Mouse (Mus musculus) hindbrain, embryonic 11.5 days (tissue): Measurements from ENCODE around the gene Gm266. TPM values are rescaled to one million over a fixed set of nuclear protein-coding genes. Genes with fewer than 3 reads are reported as not detected.

Experiments used
- ATAC-seq: fragments of 200-750 bp; cut with Nextera tagmentation; 2 replicates; pipeline ENCODE4 v1.8.0; 2017; ENCODE audit warnings: mild to moderate bottlenecking, moderate TSS enrichment, moderate library complexity; ENCODE audit not compliant: low FRiP score
- DNase-seq: peaks from one replicate; pipeline ENCODE4 v3.0.0-alpha.2; 2015; ENCODE audit warnings: low spot score
- H3K27ac ChIP-seq: fragments of 300-500 bp; sonication (generic); 2 replicates; pipeline ENCODE4 v1.5.1; 2014; ENCODE audit warnings: mild to moderate bottlenecking, low read depth, low read length
- H3K27me3 ChIP-seq: fragments of 300-500 bp; sonication (generic); 2 replicates; pipeline ENCODE4 v1.6.1; 2014; ENCODE audit warnings: mild to moderate bottlenecking, low read length, moderate library complexity, mixed read lengths; ENCODE audit not compliant: control insufficient read depth, insufficient read depth
- H3K36me3 ChIP-seq: fragments of 300-500 bp; sonication (generic); 2 replicates; pipeline ENCODE4 v1.6.1; 2014; ENCODE audit warnings: mild to moderate bottlenecking, low read length, moderate library complexity, mixed read lengths; ENCODE audit not compliant: control insufficient read depth, insufficient read depth
- H3K4me1 ChIP-seq: fragments of 300-500 bp; sonication (generic); replicated peaks from 2 replicates; pipeline ENCODE4 v1.6.1; 2014; ENCODE audit warnings: low read length, mixed read lengths; ENCODE audit not compliant: control insufficient read depth, insufficient read depth
- H3K4me2 ChIP-seq: fragments of 300-500 bp; sonication (generic); replicated peaks from 2 replicates; pipeline ENCODE4 v1.6.1; 2014; ENCODE audit warnings: mild to moderate bottlenecking, low read depth, low read length
- H3K4me3 ChIP-seq: fragments of 300-500 bp; sonication (generic); 2 replicates; pipeline ENCODE4 v1.5.1; 2014; ENCODE audit warnings: low read depth, low read length
- H3K9ac ChIP-seq: fragments of 300-500 bp; sonication (generic); 2 replicates; pipeline ENCODE4 v1.6.1; 2014; ENCODE audit warnings: low read depth, low read length
- H3K9me3 ChIP-seq: fragments of 300-500 bp; sonication (generic); 2 replicates; pipeline ENCODE4 v1.6.1; 2016; ENCODE audit warnings: low read length; ENCODE audit not compliant: control insufficient read depth
- WGBS: fragments of 180-500 bp; shearing (Covaris S2); extraction: QIAGEN DNeasy Blood & Tissue Kit; methylation state at CpG from one replicate; pipeline ENCODE4 v1.1.7; 2014; 5-methylcytosine and 5-hydroxymethylcytosine counted together
- polyA plus RNA-seq: library from polyadenylated mRNA; unstranded; fragments of >200 nt; fragmentation: Nextera tagmentation; extraction: Ambion mirVana; gene quantifications from 2 replicates; pipeline ENCODE4 v1.2.1, GENCODE M21; 2014

Gene Gm266
- polyA plus RNA-seq, 1 experiment from 2014 or later = 10.1 TPM

GRCm38 (mm10) chr12:111519821-111520220 lies 34.2 kb upstream of the Gm266 start:
- Histone ChIP-seq H3K9ac (no peak overlapping the region), H3K9me3 (peaks cover 4% of the 10 kb centered on the region; the same call in 1 of the 2 replicates), H3K4me2 (no peak overlapping the region), H3K4me1 (no peaks in the 10 kb centered on the region), H3K36me3 (no peaks in the 10 kb centered on the region), H3K27ac (no peak overlapping the region), H3K4me3 (no peak overlapping the region), H3K27me3 (no peaks in the 10 kb centered on the region)
- 71% methylated on average over 5 of the region's 5 CpGs for WGBS
- ATAC-seq (no peak), DNase-seq (no peak)

GRCm38 (mm10) chr12:111518391-111518790 lies 32.8 kb upstream of the Gm266 start:
- H3K4me2 ChIP-seq = no peak overlapping the region
- H3K9me3 ChIP-seq = peaks cover 4% of the 10 kb centered on the region; the same call in 1 of the 2 replicates
- H3K9ac ChIP-seq = no peak overlapping the region
- H3K4me1 ChIP-seq = no peaks in the 10 kb centered on the region
- H3K27me3 ChIP-seq = no peaks in the 10 kb centered on the region
- DNase-seq (no peak), ATAC-seq (no peak)
- WGBS = 94% methylated on average over 9 of the region's 9 CpGs
- H3K36me3 ChIP-seq = no peaks in the 10 kb centered on the region
- no peak overlapping the region for H3K27ac ChIP-seq
- no peak overlapping the region for H3K4me3 ChIP-seq

GRCm38 (mm10) chr12:111517901-111518300 lies 32.3 kb upstream of the Gm266 start:
- 71% methylated on average over 4 of the region's 4 CpGs for WGBS
- Histone ChIP-seq H3K4me3 (no peak overlapping the region), H3K4me2 (no peak overlapping the region), H3K4me1 (no peaks in the 10 kb centered on the region), H3K27me3 (no peaks in the 10 kb centered on the region), H3K9me3 (peaks cover 4% of the 10 kb centered on the region; the same call in 1 of the 2 replicates), H3K27ac (no peak overlapping the region), H3K9ac (no peak overlapping the region), H3K36me3 (no peaks in the 10 kb centered on the region)
- no peak for DNase-seq
- ATAC-seq = no peak

GRCm38 (mm10) chr12:111516826-111517225 lies 31.2 kb upstream of the Gm266 start:
- Histone ChIP-seq H3K36me3 (no peaks in the 10 kb centered on the region), H3K9ac (no peak overlapping the region), H3K27ac (no peak overlapping the region), H3K27me3 (no peaks in the 10 kb centered on the region), H3K4me2 (no peak overlapping the region), H3K4me3 (no peak overlapping the region), H3K9me3 (peaks cover 2% of the 10 kb centered on the region; the same call in 1 of the 2 replicates), H3K4me1 (no peaks in the 10 kb centered on the region)
- ATAC-seq (no peak), DNase-seq (no peak)
- WGBS = 90% methylated on average over 6 of the region's 6 CpGs

GRCm38 (mm10) chr12:111515920-111516319 lies 30.3 kb upstream of the Gm266 start:
- Histone ChIP-seq H3K4me2 (no peak overlapping the region), H3K27ac (no peak overlapping the region), H3K4me3 (no peak overlapping the region), H3K36me3 (no peaks in the 10 kb centered on the region), H3K4me1 (no peaks in the 10 kb centered on the region), H3K9me3 (no peaks in the 10 kb centered on the region), H3K9ac (no peak overlapping the region), H3K27me3 (no peaks in the 10 kb centered on the region)
- ATAC-seq (no peak), DNase-seq (no peak)
- 94% methylated on average over 5 of the region's 5 CpGs for WGBS

- Histone ChIP-seq H3K9me3 (no peaks in the 10 kb centered on the region), H3K9ac (no peak overlapping the region), H3K27ac (no peak overlapping the region), H3K4me1 (no peaks in the 10 kb centered on the region), H3K27me3 (no peaks in the 10 kb centered on the region), H3K4me2 (no peak overlapping the region), H3K4me3 (no peak overlapping the region), H3K36me3 (no peaks in the 10 kb centered on the region)
- ATAC-seq (no peak), DNase-seq (no peak)
- 80% methylated on average over 7 of the region's 7 CpGs for WGBS
Observed at GRCm38 (mm10) chr12:111514874-111515649, 29.4 kb upstream of the Gm266 start.

GRCm38 (mm10) chr12:111514231-111514792 lies 28.7 kb upstream of the Gm266 start:
- H3K4me3 ChIP-seq = no peak overlapping the region
- H3K4me1 ChIP-seq = no peaks in the 10 kb centered on the region
- H3K36me3 ChIP-seq = no peaks in the 10 kb centered on the region
- DNase-seq (no peak), ATAC-seq (no peak)
- H3K27me3 ChIP-seq = no peaks in the 10 kb centered on the region
- H3K4me2 ChIP-seq = no peak overlapping the region
- 73% methylated on average over 7 of the region's 7 CpGs for WGBS
- H3K9me3 ChIP-seq = no peaks in the 10 kb centered on the region
- no peak overlapping the region for H3K27ac ChIP-seq
- no peak overlapping the region for H3K9ac ChIP-seq

GRCm38 (mm10) chr12:111513673-111514072 lies 28.1 kb upstream of the Gm266 start:
- H3K27me3 ChIP-seq = no peaks in the 10 kb centered on the region
- DNase-seq = no peak

GRCm38 (mm10) chr12:111512572-111513063 lies 27.0 kb upstream of the Gm266 start:
- 90% methylated on average over 12 of the region's 12 CpGs for WGBS
- Histone ChIP-seq H3K4me1 (no peaks in the 10 kb centered on the region), H3K27ac (no peak overlapping the region), H3K9me3 (no peaks in the 10 kb centered on the region), H3K36me3 (no peaks in the 10 kb centered on the region), H3K9ac (no peak overlapping the region), H3K27me3 (no peaks in the 10 kb centered on the region), H3K4me3 (no peak overlapping the region), H3K4me2 (no peak overlapping the region)
- ATAC-seq (no peak), DNase-seq (no peak)

More at GRCm38 (mm10) chr12:111513673-111514072, 28.1 kb upstream of the Gm266 start:
- ATAC-seq = no peak
- Histone ChIP-seq H3K9me3 (no peaks in the 10 kb centered on the region), H3K4me3 (no peak overlapping the region), H3K36me3 (no peaks in the 10 kb centered on the region), H3K4me2 (no peak overlapping the region), H3K9ac (no peak overlapping the region), H3K27ac (no peak overlapping the region), H3K4me1 (no peaks in the 10 kb centered on the region)
- 70% methylated on average over 5 of the region's 5 CpGs for WGBS
